Mouse (Mus musculus): ENCODE data around the gene Hmgcs1. TPM values are rescaled to one million over a fixed set of nuclear protein-coding genes. Genes with fewer than 3 reads are reported as not detected.
"Not testable (repeated sequence)": the region's sequence is repeated elsewhere in the genome, so short reads cannot be mapped to it uniquely, and the experiment has no call there.

Hmgcs1 gene
- polyA plus RNA-seq, 1 experiment from 2014 or later, result 450 TPM

GRCm38 (mm10) chr13:119656846-119657416 lies 33.2 kb upstream of the Hmgcs1 start:
- no peaks in the 10 kb centered on the region for H3K27me3 ChIP-seq (ENCODE audit: control insufficient read depth, insufficient read depth, low read length)
- H3K4me1 ChIP-seq (ENCODE audit: control insufficient read depth, insufficient read depth, low read length), result no peaks in the 10 kb centered on the region
- H3K27ac ChIP-seq (ENCODE audit: low read depth, low read length), result no peak overlapping the region
- no peaks in the 10 kb centered on the region for H3K9me3 ChIP-seq (ENCODE audit: control insufficient read depth, low read length)
- no peak overlapping the region for H3K4me2 ChIP-seq (ENCODE audit: low read depth)
- no peaks in the 10 kb centered on the region for H3K36me3 ChIP-seq (ENCODE audit: control insufficient read depth, insufficient read depth, low read length)
- H3K9ac ChIP-seq (ENCODE audit: low read length), result no peak overlapping the region
- ATAC-seq (ENCODE audit: insufficient read depth, low FRiP score, low TSS enrichment), result no peak
- WGBS, result 88% methylated on average over 6 of the region's 6 CpGs
- no peak overlapping the region for H3K4me3 ChIP-seq (ENCODE audit: low read depth, low read length)
- DNase-seq (ENCODE audit: low spot score), result no peak

- WGBS, result 73% methylated on average over 4 of the region's 9 CpGs
- ATAC-seq (ENCODE audit: insufficient read depth, low FRiP score, low TSS enrichment), result not testable (repeated sequence)
These were observed 28.8 kb upstream of the Hmgcs1 start for GRCm38 (mm10) chr13:119661420-119661819.

GRCm38 (mm10) chr13:119678794-119679193 lies 11.4 kb upstream of the Hmgcs1 start:
- Histone ChIP-seq H3K4me1 (ENCODE audit: control insufficient read depth, insufficient read depth, low read length) (0 out of 2 replicates have a peak, but pooled peaks cover under 1% of the 10 kb centered on the region), H3K27me3 (ENCODE audit: control insufficient read depth, insufficient read depth, low read length) (no peaks in the 10 kb centered on the region), H3K4me2 (ENCODE audit: low read depth) (no peak overlapping the region), H3K9ac (ENCODE audit: low read length) (no peak overlapping the region), H3K9me3 (ENCODE audit: control insufficient read depth, low read length) (no peaks in the 10 kb centered on the region), H3K27ac (ENCODE audit: low read depth, low read length) (no peak overlapping the region), H3K4me3 (ENCODE audit: low read depth, low read length) (no peak overlapping the region), H3K36me3 (ENCODE audit: control insufficient read depth, insufficient read depth, low read length) (no peaks in the 10 kb centered on the region)
- DNase-seq (ENCODE audit: low spot score) (no peak), ATAC-seq (ENCODE audit: insufficient read depth, low FRiP score, low TSS enrichment) (no peak)
- WGBS, result 72% methylated on average over 8 of the region's 8 CpGs

More at GRCm38 (mm10) chr13:119661420-119661819, 28.8 kb upstream of the Hmgcs1 start:
- H3K4me2 ChIP-seq (ENCODE audit: low read depth); H3K4me1 ChIP-seq (ENCODE audit: control insufficient read depth, insufficient read depth, low read length); H3K9me3 ChIP-seq (ENCODE audit: control insufficient read depth, low read length); DNase-seq (ENCODE audit: low spot score); H3K27me3 ChIP-seq (ENCODE audit: control insufficient read depth, insufficient read depth, low read length); H3K27ac ChIP-seq (ENCODE audit: low read depth, low read length); H3K4me3 ChIP-seq (ENCODE audit: low read depth, low read length); H3K9ac ChIP-seq (ENCODE audit: low read length); H3K36me3 ChIP-seq (ENCODE audit: control insufficient read depth, insufficient read depth, low read length): not testable (repeated sequence)

GRCm38 (mm10) chr13:119679721-119680120 lies 10.5 kb upstream of the Hmgcs1 start:
- no peak overlapping the region for H3K4me3 ChIP-seq (ENCODE audit: low read depth, low read length)
- H3K9me3 ChIP-seq (ENCODE audit: control insufficient read depth, low read length), result no peaks in the 10 kb centered on the region
- no peak for DNase-seq (ENCODE audit: low spot score)
- H3K27ac ChIP-seq (ENCODE audit: low read depth, low read length), result no peak overlapping the region
- H3K4me2 ChIP-seq (ENCODE audit: low read depth), result no peak overlapping the region
- H3K9ac ChIP-seq (ENCODE audit: low read length), result no peak overlapping the region
- 0 out of 2 replicates have a peak, but pooled peaks cover 2% of the 10 kb centered on the region for H3K4me1 ChIP-seq (ENCODE audit: control insufficient read depth, insufficient read depth, low read length)
- H3K36me3 ChIP-seq (ENCODE audit: control insufficient read depth, insufficient read depth, low read length), result no peaks in the 10 kb centered on the region
- 64% methylated on average over 2 of the region's 2 CpGs for WGBS
- no peak for ATAC-seq (ENCODE audit: insufficient read depth, low FRiP score, low TSS enrichment)
- H3K27me3 ChIP-seq (ENCODE audit: control insufficient read depth, insufficient read depth, low read length), result no peaks in the 10 kb centered on the region

- DNase-seq (ENCODE audit: low spot score) (no peak), ATAC-seq (ENCODE audit: insufficient read depth, low FRiP score, low TSS enrichment) (no peak)
- Histone ChIP-seq H3K9me3 (ENCODE audit: control insufficient read depth, low read length) (no peaks in the 10 kb centered on the region), H3K4me3 (ENCODE audit: low read depth, low read length) (no peak overlapping the region), H3K36me3 (ENCODE audit: control insufficient read depth, insufficient read depth, low read length) (no peaks in the 10 kb centered on the region), H3K4me2 (ENCODE audit: low read depth) (no peak overlapping the region), H3K9ac (ENCODE audit: low read length) (no peak overlapping the region), H3K27me3 (ENCODE audit: control insufficient read depth, insufficient read depth, low read length) (no peaks in the 10 kb centered on the region), H3K27ac (ENCODE audit: low read depth, low read length) (no peak overlapping the region), H3K4me1 (ENCODE audit: control insufficient read depth, insufficient read depth, low read length) (0 out of 2 replicates have a peak, but pooled peaks cover 2% of the 10 kb centered on the region)
- 78% methylated on average over 3 of the region's 3 CpGs for WGBS
These were observed 9.0 kb upstream of the Hmgcs1 start for GRCm38 (mm10) chr13:119681161-119681560.

- H3K4me1 ChIP-seq (ENCODE audit: control insufficient read depth, insufficient read depth, low read length), result 0 out of 2 replicates have a peak, but pooled peaks cover 2% of the 10 kb centered on the region
These were observed 5.6 kb upstream of the Hmgcs1 start for GRCm38 (mm10) chr13:119684416-119685177.

GRCm38 (mm10) chr13:119689709-119690038 lies 505 bp upstream of the Hmgcs1 start:
- Histone ChIP-seq H3K36me3 (ENCODE audit: control insufficient read depth, insufficient read depth, low read length) (no peaks in the 10 kb centered on the region), H3K27ac (ENCODE audit: low read depth, low read length) (0 out of 2 replicates have a peak overlapping the region, but pooled peaks have one; percentile 20), H3K4me1 (ENCODE audit: control insufficient read depth, insufficient read depth, low read length) (peaks cover 10% of the 10 kb centered on the region), H3K9ac (ENCODE audit: low read length) (no peak overlapping the region), H3K27me3 (ENCODE audit: control insufficient read depth, insufficient read depth, low read length) (no peaks in the 10 kb centered on the region), H3K4me3 (ENCODE audit: low read depth, low read length) (peak overlapping the region; percentile 82), H3K9me3 (ENCODE audit: control insufficient read depth, low read length) (no peaks in the 10 kb centered on the region), H3K4me2 (ENCODE audit: low read depth) (peak overlapping the region; percentile 38)
- DNase-seq (ENCODE audit: low spot score) (no peak), ATAC-seq (ENCODE audit: insufficient read depth, low FRiP score, low TSS enrichment) (no peak)
- 15% methylated on average over 5 of the region's 5 CpGs for WGBS

More at GRCm38 (mm10) chr13:119684416-119685177, 5.6 kb upstream of the Hmgcs1 start:
- ATAC-seq (ENCODE audit: insufficient read depth, low FRiP score, low TSS enrichment) (no peak), DNase-seq (ENCODE audit: low spot score) (no peak)
- no peak overlapping the region for H3K27ac ChIP-seq (ENCODE audit: low read depth, low read length)
- no peak overlapping the region for H3K4me3 ChIP-seq (ENCODE audit: low read depth, low read length)
- WGBS, result 69% methylated on average over 11 of the region's 11 CpGs
- H3K4me2 ChIP-seq (ENCODE audit: low read depth), result no peak overlapping the region
- H3K9me3 ChIP-seq (ENCODE audit: control insufficient read depth, low read length), result no peaks in the 10 kb centered on the region
- H3K27me3 ChIP-seq (ENCODE audit: control insufficient read depth, insufficient read depth, low read length), result no peaks in the 10 kb centered on the region
- no peak overlapping the region for H3K9ac ChIP-seq (ENCODE audit: low read length)
- H3K36me3 ChIP-seq (ENCODE audit: control insufficient read depth, insufficient read depth, low read length), result no peaks in the 10 kb centered on the region

- peaks cover 14% of the 10 kb centered on the region for H3K4me1 ChIP-seq (ENCODE audit: control insufficient read depth, insufficient read depth, low read length)
- no peak; the same call in 1 of the 2 replicates for ATAC-seq (ENCODE audit: insufficient read depth, low FRiP score, low TSS enrichment)
- peak overlapping the region; percentile 63 for H3K4me2 ChIP-seq (ENCODE audit: low read depth)
- H3K36me3 ChIP-seq (ENCODE audit: control insufficient read depth, insufficient read depth, low read length), result no peaks in the 10 kb centered on the region
- H3K9ac ChIP-seq (ENCODE audit: low read length), result peak overlapping the region; percentile 79
- H3K27me3 ChIP-seq (ENCODE audit: control insufficient read depth, insufficient read depth, low read length), result no peaks in the 10 kb centered on the region
- H3K27ac ChIP-seq (ENCODE audit: low read depth, low read length), result peak overlapping the region; percentile 91
- 7% methylated on average over 7 of the region's 7 CpGs for WGBS
- no peaks in the 10 kb centered on the region for H3K9me3 ChIP-seq (ENCODE audit: control insufficient read depth, low read length)
- peak overlapping the region; percentile 82 for H3K4me3 ChIP-seq (ENCODE audit: low read depth, low read length)
- no peak for DNase-seq (ENCODE audit: low spot score)
These were observed 869 bp downstream of the Hmgcs1 start for GRCm38 (mm10) chr13:119690876-119691620.
